Mouse (Mus musculus) activated CD4-positive, CD25-positive, alpha-beta regulatory T cell, adult 4 months (primary cell): ENCODE measurements around the gene Dip2b. TPM values are rescaled to one million over a fixed set of nuclear protein-coding genes. Genes with fewer than 3 reads are reported as not detected.
A peak's percentile ranks its signal among the peaks of the same experiment; 100 is the strongest.
"Not testable (repeated sequence)": the region's sequence is repeated elsewhere in the genome, so short reads cannot be mapped to it uniquely, and the experiment has no call there.

ENCODE experiments used
- ATAC-seq: one replicate; pipeline ENCODE4 v1.8.0; 2017
- polyA plus RNA-seq, 2 experiments: library from polyadenylated mRNA; unstranded; fragments of 100-300 nt; shearing (Covaris generic); gene quantifications; one replicate each; pipeline ENCODE4 v1.2.1; 2017

Gene Dip2b
- polyA plus RNA-seq, 2 experiments from 2014 or later = 16.8 to 18.2 TPM

- ATAC-seq = peak; percentile 41
These were observed 188.7 kb downstream of the Dip2b start for GRCm38 (mm10) chr15:100227031-100227662.

GRCm38 (mm10) chr15:100227663-100228534, 189.4 kb downstream of the Dip2b start, which contains the start of gene Atf1:
Atf1 (plus strand) TSS chr15:100227819.
- ATAC-seq = peak; percentile 60

GRCm38 (mm10) chr15:100228535-100229336, 190.3 kb downstream of the Dip2b start:
- ATAC-seq = no peak

GRCm38 (mm10) chr15:100230655-100231054, 192.2 kb downstream of the Dip2b start:
- ATAC-seq = no peak

GRCm38 (mm10) chr15:100231616-100232525, 193.4 kb downstream of the Dip2b start:
- ATAC-seq = no peak

- no peak for ATAC-seq
These were observed 196.9 kb downstream of the Dip2b start for GRCm38 (mm10) chr15:100235208-100235965.

GRCm38 (mm10) chr15:100236952-100237351, 198.5 kb downstream of the Dip2b start:
- no peak for ATAC-seq

GRCm38 (mm10) chr15:100241780-100242179, 203.3 kb downstream of the Dip2b start:
- ATAC-seq = no peak

- no peak for ATAC-seq
These were observed 207.5 kb downstream of the Dip2b start for GRCm38 (mm10) chr15:100245951-100246350.

- no peak for ATAC-seq
These were observed 208.8 kb downstream of the Dip2b start for GRCm38 (mm10) chr15:100247296-100247695.

GRCm38 (mm10) chr15:100248665-100249433, 210.4 kb downstream of the Dip2b start:
- no peak for ATAC-seq

- no peak for ATAC-seq
These were observed 212.8 kb downstream of the Dip2b start for GRCm38 (mm10) chr15:100251153-100251780.

- no peak for ATAC-seq
These were observed 217.9 kb downstream of the Dip2b start for GRCm38 (mm10) chr15:100256386-100256785.

- ATAC-seq = no peak
These were observed 218.8 kb downstream of the Dip2b start for GRCm38 (mm10) chr15:100257305-100257704.

- no peak for ATAC-seq
These were observed 220.4 kb downstream of the Dip2b start for GRCm38 (mm10) chr15:100258646-100259425.

GRCm38 (mm10) chr15:100260351-100260750, 221.9 kb downstream of the Dip2b start:
- ATAC-seq = not testable (repeated sequence)

GRCm38 (mm10) chr15:100263246-100263905, 224.9 kb downstream of the Dip2b start:
- ATAC-seq = no peak

GRCm38 (mm10) chr15:100265586-100266325, 227.3 kb downstream of the Dip2b start:
- no peak for ATAC-seq
